Mouse (Mus musculus) embryonic facial prominence, embryonic 15.5 days (tissue): ENCODE data around the gene Gm37419. TPM values are rescaled to one million over a fixed set of nuclear protein-coding genes. Genes with fewer than 3 reads are reported as not detected.

ENCODE experiments used
- ATAC-seq: fragments of 200-750 bp; cut with Nextera tagmentation; 2 replicates; pipeline ENCODE4 v1.8.0; 2017; ENCODE audit warnings: low read depth, moderate TSS enrichment; ENCODE audit not compliant: insufficient number of reproducible peaks, low FRiP score, low TSS enrichment
- H3K27ac ChIP-seq: fragments of 300-500 bp; sonication (generic); replicated peaks from 2 replicates; pipeline ENCODE4 v1.5.1; 2015; ENCODE audit warnings: mild to moderate bottlenecking, inconsistent platforms
- H3K27me3 ChIP-seq: fragments of 300-500 bp; sonication (generic); 2 replicates; pipeline ENCODE4 v1.6.1; 2015; ENCODE audit warnings: inconsistent platforms
- H3K36me3 ChIP-seq: fragments of 300-500 bp; sonication (generic); 2 replicates; pipeline ENCODE4 v1.6.1; 2015; ENCODE audit warnings: mild to moderate bottlenecking, inconsistent platforms
- H3K4me1 ChIP-seq: fragments of 300-500 bp; sonication (generic); 2 replicates; pipeline ENCODE4 v1.6.1; 2015; ENCODE audit warnings: inconsistent platforms
- H3K4me2 ChIP-seq: fragments of 300-500 bp; sonication (generic); replicated peaks from 2 replicates; pipeline ENCODE4 v1.6.1; 2015; ENCODE audit warnings: mild to moderate bottlenecking, inconsistent platforms
- H3K4me3 ChIP-seq: fragments of 300-500 bp; sonication (generic); replicated peaks from 2 replicates; pipeline ENCODE4 v1.5.1; 2015; ENCODE audit warnings: mild to moderate bottlenecking, inconsistent platforms
- H3K9ac ChIP-seq: fragments of 300-500 bp; sonication (generic); 2 replicates; pipeline ENCODE4 v1.6.1; 2015; ENCODE audit warnings: inconsistent platforms
- H3K9me3 ChIP-seq: fragments of 300-500 bp; sonication (generic); replicated peaks from 2 replicates; pipeline ENCODE4 v1.6.1; 2016; ENCODE audit warnings: inconsistent platforms
- WGBS: fragments of 180-500 bp; shearing (Covaris S2); methylation state at CpG from one replicate; pipeline ENCODE4 v1.1.7; 2015; 5-methylcytosine and 5-hydroxymethylcytosine counted together
- polyA plus RNA-seq: library from polyadenylated mRNA; unstranded; fragments of >200 nt; fragmentation: Nextera tagmentation; extraction: Ambion mirVana; gene quantifications from 2 replicates; pipeline ENCODE4 v1.2.1, GENCODE M21; 2015

The Gm37419 gene
- polyA plus RNA-seq, 1 experiment from 2014 or later = not detected

GRCm38 (mm10) chr16:23980201-23980870 is 7.9 kb upstream of the Gm37419 start:
- peaks cover 7% of the 10 kb centered on the region; the same call in 1 of the 2 replicates for H3K36me3 ChIP-seq
- peaks cover 11% of the 10 kb centered on the region for H3K27me3 ChIP-seq
- 16% methylated on average over 11 of the region's 11 CpGs for WGBS
- ATAC-seq = no peak
- peaks cover 53% of the 10 kb centered on the region for H3K4me1 ChIP-seq
- H3K4me2 ChIP-seq = peak overlapping the region; percentile 96
- peak overlapping the region; percentile 78 for H3K4me3 ChIP-seq
- peak overlapping the region; percentile 10; the same call in 1 of the 2 replicates for H3K9ac ChIP-seq
- no peaks in the 10 kb centered on the region for H3K9me3 ChIP-seq
- 0 out of 2 replicates have a peak overlapping the region, but pooled peaks have one; percentile 8 for H3K27ac ChIP-seq

- Histone ChIP-seq H3K4me2 (peak overlapping the region; percentile 96), H3K4me3 (peak overlapping the region; percentile 78), H3K9ac (peak overlapping the region; percentile 10), H3K4me1 (peaks cover 61% of the 10 kb centered on the region), H3K27me3 (peaks cover 11% of the 10 kb centered on the region), H3K27ac (peak overlapping the region; percentile 8; the same call in 1 of the 2 replicates), H3K9me3 (no peaks in the 10 kb centered on the region), H3K36me3 (0 out of 2 replicates have a peak, but pooled peaks cover 2% of the 10 kb centered on the region)
- WGBS = 5% methylated on average over 32 of the region's 32 CpGs
- no peak for ATAC-seq
Measured at GRCm38 (mm10) chr16:23980991-23981720, 7.1 kb upstream of the Gm37419 start.

GRCm38 (mm10) chr16:23981925-23982851 is 6.1 kb upstream of the Gm37419 start:
- Histone ChIP-seq H3K9ac (peak overlapping the region; percentile 21), H3K4me1 (peaks cover 64% of the 10 kb centered on the region), H3K27ac (peak overlapping the region; percentile 65), H3K4me3 (peak overlapping the region; percentile 78), H3K36me3 (no peaks in the 10 kb centered on the region), H3K9me3 (no peaks in the 10 kb centered on the region), H3K27me3 (peaks cover 11% of the 10 kb centered on the region), H3K4me2 (peak overlapping the region; percentile 96)
- ATAC-seq = peak; percentile 78
- WGBS = 3% methylated on average over 28 of the region's 28 CpGs

- ATAC-seq = no peak
- peaks cover 64% of the 10 kb centered on the region for H3K4me1 ChIP-seq
- H3K36me3 ChIP-seq = no peaks in the 10 kb centered on the region
- H3K27me3 ChIP-seq = peaks cover 11% of the 10 kb centered on the region
- no peaks in the 10 kb centered on the region for H3K9me3 ChIP-seq
- peak overlapping the region; percentile 65 for H3K27ac ChIP-seq
- H3K9ac ChIP-seq = peak overlapping the region; percentile 21
- peak overlapping the region; percentile 96 for H3K4me2 ChIP-seq
- H3K4me3 ChIP-seq = peak overlapping the region; percentile 78
- WGBS = under 1% methylated on average over 32 of the region's 33 CpGs
Measured at GRCm38 (mm10) chr16:23982891-23983588, 5.2 kb upstream of the Gm37419 start.

- Histone ChIP-seq H3K9me3 (no peaks in the 10 kb centered on the region), H3K27me3 (peaks cover 10% of the 10 kb centered on the region), H3K4me2 (peak overlapping the region; percentile 96), H3K9ac (no peak overlapping the region; the same call in 1 of the 2 replicates), H3K4me1 (peaks cover 64% of the 10 kb centered on the region), H3K27ac (peak overlapping the region; percentile 69), H3K36me3 (no peaks in the 10 kb centered on the region), H3K4me3 (peak overlapping the region; percentile 78)
- 0 out of 2 replicates have a peak, but pooled peaks have one; percentile 52 for ATAC-seq
- under 1% methylated on average over 22 of the region's 22 CpGs for WGBS
Measured at GRCm38 (mm10) chr16:23984183-23984582, 4.1 kb upstream of the Gm37419 start.

GRCm38 (mm10) chr16:23984760-23985466 is 3.4 kb upstream of the Gm37419 start:
- H3K27me3 ChIP-seq = peaks cover 6% of the 10 kb centered on the region; the same call in 1 of the 2 replicates
- H3K36me3 ChIP-seq = no peaks in the 10 kb centered on the region
- H3K9ac ChIP-seq = peak overlapping the region; percentile 39
- 1% methylated on average over 22 of the region's 22 CpGs for WGBS
- H3K27ac ChIP-seq = peak overlapping the region; percentile 69
- H3K4me1 ChIP-seq = peaks cover 65% of the 10 kb centered on the region
- H3K4me2 ChIP-seq = peak overlapping the region; percentile 96
- no peak for ATAC-seq
- H3K4me3 ChIP-seq = peak overlapping the region; percentile 78
- H3K9me3 ChIP-seq = no peaks in the 10 kb centered on the region

DNA sequence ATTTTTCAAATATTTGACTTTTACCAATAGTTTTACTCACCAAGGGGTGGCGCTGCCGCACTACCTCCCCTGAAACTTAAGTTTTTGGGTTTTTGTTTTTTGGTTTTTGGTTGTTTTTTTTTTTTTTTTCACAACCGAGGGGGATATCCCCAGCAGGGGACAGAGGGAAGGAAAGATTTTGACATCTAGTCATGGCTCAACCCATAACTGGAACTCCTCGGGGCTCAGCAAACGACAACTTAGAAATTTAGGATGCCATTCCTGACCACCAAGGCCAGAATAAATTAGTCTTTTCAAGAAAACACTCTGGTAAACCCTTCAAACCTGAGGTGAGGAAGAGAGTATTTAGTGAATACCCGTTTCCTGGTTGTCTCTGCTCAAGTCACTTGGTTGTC is 2.8 kb upstream of the Gm37419 start:
- ATAC-seq = no peak
- H3K9me3 ChIP-seq = no peaks in the 10 kb centered on the region
- H3K4me2 ChIP-seq = peak overlapping the region; percentile 96
- H3K4me1 ChIP-seq = peaks cover 65% of the 10 kb centered on the region
- peak overlapping the region; percentile 78 for H3K4me3 ChIP-seq
- no peak overlapping the region for H3K9ac ChIP-seq
- peaks cover 3% of the 10 kb centered on the region; the same call in 1 of the 2 replicates for H3K27me3 ChIP-seq
- no peak overlapping the region for H3K27ac ChIP-seq
- WGBS = 3% methylated on average over 6 of the region's 6 CpGs
- no peaks in the 10 kb centered on the region for H3K36me3 ChIP-seq

DNA sequence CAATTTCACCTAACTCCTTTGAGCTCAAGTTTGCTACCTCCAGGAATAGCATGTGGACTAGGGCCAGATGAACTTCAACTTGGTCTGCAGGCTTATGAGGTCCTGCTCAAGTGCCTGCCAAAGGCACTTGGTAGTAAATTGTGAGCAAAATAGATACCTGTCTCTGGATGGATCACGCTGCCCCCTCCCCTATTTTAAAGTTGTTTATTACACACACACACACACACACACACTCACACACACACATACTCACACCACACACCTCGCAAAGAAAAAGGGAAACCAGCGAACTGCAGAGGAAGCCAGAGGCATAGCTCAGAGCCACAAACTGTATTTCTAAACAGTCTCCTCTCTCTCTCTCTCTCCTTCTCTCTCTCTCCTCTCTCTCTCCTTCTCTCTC is 2.1 kb upstream of the Gm37419 start:
- 0 out of 2 replicates have a peak overlapping the region, but pooled peaks have one; percentile 3 for H3K27ac ChIP-seq
- no peak overlapping the region for H3K9ac ChIP-seq
- H3K27me3 ChIP-seq = no peaks in the 10 kb centered on the region
- H3K4me2 ChIP-seq = peak overlapping the region; percentile 96
- no peak for ATAC-seq
- WGBS = 9% methylated on average over 3 of the region's 3 CpGs
- H3K4me3 ChIP-seq = peak overlapping the region; percentile 78
- H3K9me3 ChIP-seq = no peaks in the 10 kb centered on the region
- H3K4me1 ChIP-seq = peaks cover 60% of the 10 kb centered on the region
- H3K36me3 ChIP-seq = no peaks in the 10 kb centered on the region

DNA sequence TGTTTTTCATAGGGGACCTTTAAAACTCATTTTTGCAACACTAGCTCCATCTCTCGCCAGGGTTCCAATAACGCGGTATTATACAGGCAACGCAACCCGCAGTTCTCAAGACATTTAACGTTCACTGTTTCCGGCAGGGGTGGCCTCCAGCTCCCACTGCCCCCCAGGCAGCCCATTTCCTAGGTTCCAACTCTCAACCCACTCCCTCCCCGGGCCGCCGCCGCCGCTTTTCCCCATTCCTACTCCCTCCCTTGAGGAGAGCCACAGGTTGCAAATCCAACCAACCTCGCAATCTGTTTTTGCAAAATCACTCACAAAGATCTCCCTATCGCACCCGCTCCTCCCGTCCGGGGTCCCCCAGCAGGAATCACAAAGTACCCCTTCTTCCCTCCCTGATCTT is 1.4 kb upstream of the Gm37419 start:
- no peaks in the 10 kb centered on the region for H3K36me3 ChIP-seq
- H3K4me1 ChIP-seq = peaks cover 57% of the 10 kb centered on the region
- peak overlapping the region; percentile 3; the same call in 1 of the 2 replicates for H3K27ac ChIP-seq
- H3K4me2 ChIP-seq = peak overlapping the region; percentile 96
- no peak for ATAC-seq
- H3K9me3 ChIP-seq = no peaks in the 10 kb centered on the region
- peak overlapping the region; percentile 78 for H3K4me3 ChIP-seq
- peak overlapping the region; percentile 86 for H3K9ac ChIP-seq
- under 1% methylated on average over 17 of the region's 17 CpGs for WGBS
- H3K27me3 ChIP-seq = no peaks in the 10 kb centered on the region
